Mouse (Mus musculus): ENCODE results near the gene Cyb561a3. TPM values are rescaled to one million over a fixed set of nuclear protein-coding genes. Genes with fewer than 3 reads are reported as not detected.

Cyb561a3 gene
- total RNA-seq, 2 experiments from 2014 or later: 6.5 to 8.3 TPM

Other genes starting within 250 kb of the Cyb561a3 start
- gene Syt7, start 188.1 kb upstream of the Cyb561a3 start, total RNA-seq (2021): 1 to 10 TPM; 6.2 to 6.9 TPM
- gene Lrrc10b, start 119.7 kb upstream of the Cyb561a3 start, total RNA-seq (2021): 1 to 10 TPM in 1 of 2 experiments, under 1 TPM in 1; 0.49 to 1.2 TPM
- 1 to 10 TPM in 1 of 2 experiments, under 1 TPM in 1; 0.44 to 2.0 TPM for gene Ppp1r32, start 94.2 kb upstream of the Cyb561a3 start, total RNA-seq (2021)
- gene Cpsf7, start 51.9 kb upstream of the Cyb561a3 start, total RNA-seq (2021): 10 to 100 TPM; 40.5 to 53.0 TPM
- 10 to 100 TPM; 41.1 to 41.7 TPM for gene Sdhaf2, start 51.0 kb upstream of the Cyb561a3 start, total RNA-seq (2021)
- gene Tmem216, start 20.9 kb upstream of the Cyb561a3 start, total RNA-seq (2021): 1 to 10 TPM; 4.4 to 5.2 TPM
- gene Tmem138, start 190 bp downstream of the Cyb561a3 start, total RNA-seq (2021): 1 to 10 TPM; 5.2 TPM
- gene Ddb1, start 28.2 kb downstream of the Cyb561a3 start, total RNA-seq (2021): 100 to 1,000 TPM; 338 to 352 TPM
- 10 to 100 TPM; 13.3 to 14.0 TPM for gene Tkfc, start 28.5 kb downstream of the Cyb561a3 start, total RNA-seq (2021)
- gene Vwce, start 57.0 kb downstream of the Cyb561a3 start, total RNA-seq (2021): under 1 TPM; 0.41 to 0.66 TPM
- gene Pga5, start 100.9 kb downstream of the Cyb561a3 start, total RNA-seq (2021): not detected
- gene Vps37c, start 111.6 kb downstream of the Cyb561a3 start, total RNA-seq (2021): 10 to 100 TPM; 24.8 to 25.0 TPM
- gene Cd5, start 161.8 kb downstream of the Cyb561a3 start, total RNA-seq (2021): under 1 TPM; 0.26 to 0.29 TPM